Mouse (Mus musculus) liver, adult 2 months (tissue): Measurements from ENCODE around the gene Exoc8.

Experiments
- CTCF ChIP-seq: fragments of 200-500 bp; IDR thresholded peaks from 2 replicates; pipeline ENCODE4 v1.5.1; 2011; ENCODE audit warnings: low read depth, low read length, control low read depth
- POLR2A ChIP-seq: fragments of 200-500 bp; IDR thresholded peaks from 2 replicates; pipeline ENCODE4 v1.6.1; 2011; ENCODE audit warnings: low read length, control low read depth; ENCODE audit not compliant: insufficient read depth; ENCODE audit errors: extremely low read depth

DNA sequence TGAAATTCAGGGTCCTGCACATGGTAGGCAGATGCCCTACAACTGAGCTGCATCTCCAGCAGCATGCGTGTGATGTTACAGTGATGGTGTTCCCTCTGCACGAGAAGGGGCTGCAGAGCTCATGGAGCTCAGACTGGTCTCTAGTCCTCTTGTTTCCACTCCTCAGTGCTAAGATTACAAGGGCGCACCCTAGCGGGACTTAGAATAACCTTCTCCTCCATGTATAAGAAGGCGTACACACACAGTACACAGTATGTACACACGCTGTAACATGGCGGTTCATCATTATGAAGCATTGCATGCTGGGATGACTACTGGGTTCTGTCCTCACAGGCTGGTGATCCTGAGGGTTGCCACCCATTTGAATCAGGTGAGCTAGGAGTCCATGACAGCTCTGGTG, 25.4 kb downstream of the Exoc8 start:
- TF ChIP-seq POLR2A (no peak), CTCF (no peak)
